Mouse (Mus musculus) hindbrain, postnatal 0 days (tissue): ENCODE data around the gene Ccnb1ip1. TPM values are rescaled to one million over a fixed set of nuclear protein-coding genes. Genes with fewer than 3 reads are reported as not detected.

Source experiments
- ATAC-seq: fragments of 200-750 bp; cut with Nextera tagmentation; 2 replicates; pipeline ENCODE4 v1.8.0; 2017; ENCODE audit warnings: mild to moderate bottlenecking, moderate TSS enrichment, moderate library complexity
- DNase-seq: peaks from one replicate; pipeline ENCODE4 v3.0.0-alpha.2; 2015; ENCODE audit warnings: low spot score
- H3K27ac ChIP-seq: fragments of 300-500 bp; sonication (generic); 2 replicates; pipeline ENCODE4 v1.5.1; 2014; ENCODE audit warnings: mild to moderate bottlenecking
- H3K27me3 ChIP-seq: fragments of 300-500 bp; sonication (generic); 2 replicates; pipeline ENCODE4 v1.6.1; 2014; ENCODE audit warnings: low read length, mixed read lengths; ENCODE audit not compliant: insufficient read depth
- H3K36me3 ChIP-seq: fragments of 300-500 bp; sonication (generic); 2 replicates; pipeline ENCODE4 v1.6.1; 2014; ENCODE audit warnings: low read length, mixed read lengths; ENCODE audit not compliant: insufficient read depth
- H3K4me1 ChIP-seq: fragments of 300-500 bp; sonication (generic); 2 replicates; pipeline ENCODE4 v1.6.1; 2014; ENCODE audit warnings: antibody characterized with exemption, low read length, mixed read lengths; ENCODE audit not compliant: insufficient read depth
- H3K4me2 ChIP-seq: fragments of 300-500 bp; sonication (generic); 2 replicates; pipeline ENCODE4 v1.6.1; 2014; ENCODE audit warnings: low read depth, mild to moderate bottlenecking, low read length, moderate library complexity, mixed read lengths
- H3K4me3 ChIP-seq: fragments of 300-500 bp; sonication (generic); 2 replicates; pipeline ENCODE4 v1.5.1; 2014; ENCODE audit warnings: low read length
- H3K9ac ChIP-seq: fragments of 300-500 bp; sonication (generic); replicated peaks from 2 replicates; pipeline ENCODE4 v1.6.1; 2014; ENCODE audit warnings: mild to moderate bottlenecking, low read length, moderate library complexity, mixed read lengths
- H3K9me3 ChIP-seq: fragments of 300-500 bp; sonication (generic); 2 replicates; pipeline ENCODE4 v1.6.1; 2016; ENCODE audit warnings: low read length, mixed read lengths
- CTCF ChIP-seq: IDR thresholded peaks from 2 replicates; pipeline ENCODE4 v1.5.1; 2016; ENCODE audit warnings: antibody characterized with exemption, control low read depth, low read depth
- WGBS: fragments of 180-500 bp; shearing (Covaris S2); extraction: QIAGEN DNeasy Blood & Tissue Kit; methylation state at CpG from one replicate; pipeline ENCODE4 v1.1.7; 2014; 5-methylcytosine and 5-hydroxymethylcytosine counted together
- polyA plus RNA-seq: library from polyadenylated mRNA; unstranded; fragments of >200 nt; fragmentation: Nextera tagmentation; extraction: Ambion mirVana; gene quantifications from 2 replicates; pipeline ENCODE4 v1.2.1, GENCODE M21; 2015
- total RNA-seq: library from RNA; depleted of rRNA; stranded (reverse); fragments of >200 nt; gene quantifications from 2 replicates; pipeline ENCODE4 v1.2.3, GENCODE M21; 2014

Gene Ccnb1ip1
- total and polyA plus RNA-seq, 2 experiments from 2014 or later, result 0.09 TPM; not detected in 1

DNA sequence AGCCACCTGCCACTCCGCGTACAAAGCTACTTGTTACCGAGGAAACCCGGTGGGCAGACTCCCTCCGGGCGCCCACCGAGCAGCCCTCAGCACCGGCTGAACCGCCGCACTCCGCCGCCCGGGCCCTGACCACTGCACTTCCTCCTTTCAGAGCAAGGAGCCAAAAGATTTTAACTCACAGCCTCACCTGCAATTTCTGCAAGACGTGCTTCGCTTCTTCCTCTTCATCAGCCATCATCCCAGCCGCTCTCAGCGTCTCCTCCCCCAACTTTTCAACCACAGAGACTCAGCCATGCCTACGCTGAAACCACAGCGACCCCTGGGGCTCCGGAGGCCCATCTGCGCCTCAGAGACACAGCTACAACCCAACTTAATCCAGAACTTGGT, 22.3 kb downstream of the Ccnb1ip1 start, which contains the start of gene Ttc5:
Gene Ttc5, minus strand, starts transcription at position 269 of the 387 bp plus-strand sequence.
- peak within 1 kb of the TSS; percentile 88; the same call in 1 of the 2 replicates for H3K27ac ChIP-seq
- H3K4me1 ChIP-seq, result 0 out of 2 replicates have a peak, but pooled peaks cover 6% of the 10 kb centered on the region
- H3K36me3 ChIP-seq, result 0 out of 2 replicates have a peak, but pooled peaks cover 11% of the 10 kb centered on the region
- DNase-seq, result peak; percentile 93
- peak within 1 kb of the TSS; percentile 75 for H3K9ac ChIP-seq
- WGBS, result under 1% methylated on average over 21 of the region's 21 CpGs
- H3K27me3 ChIP-seq, result no peaks in the 10 kb centered on the region
- H3K4me3 ChIP-seq, result peak within 1 kb of the TSS; percentile 81
- no peaks in the 10 kb centered on the region for H3K9me3 ChIP-seq
- H3K4me2 ChIP-seq, result peak within 1 kb of the TSS; percentile 65
- TF ChIP-seq CTCF, result peak; percentile 94
- ATAC-seq, result peak; percentile 98

GRCm38 (mm10) chr14:50784391-50785250, 22.9 kb downstream of the Ccnb1ip1 start:
- no peaks in the 10 kb centered on the region for H3K9me3 ChIP-seq
- H3K27me3 ChIP-seq, result no peaks in the 10 kb centered on the region
- 0 out of 2 replicates have a peak, but pooled peaks cover 11% of the 10 kb centered on the region for H3K36me3 ChIP-seq
- ATAC-seq (no peak), DNase-seq (peak; percentile 27)
- 0 out of 2 replicates have a peak, but pooled peaks cover 6% of the 10 kb centered on the region for H3K4me1 ChIP-seq
- 19% methylated on average over 16 of the region's 16 CpGs for WGBS
- no peak for TF ChIP-seq CTCF
- peak overlapping the region; percentile 81 for H3K4me3 ChIP-seq
- H3K27ac ChIP-seq, result peak overlapping the region; percentile 88; the same call in 1 of the 2 replicates
- peak overlapping the region; percentile 75 for H3K9ac ChIP-seq
- peak overlapping the region; percentile 65 for H3K4me2 ChIP-seq

DNA sequence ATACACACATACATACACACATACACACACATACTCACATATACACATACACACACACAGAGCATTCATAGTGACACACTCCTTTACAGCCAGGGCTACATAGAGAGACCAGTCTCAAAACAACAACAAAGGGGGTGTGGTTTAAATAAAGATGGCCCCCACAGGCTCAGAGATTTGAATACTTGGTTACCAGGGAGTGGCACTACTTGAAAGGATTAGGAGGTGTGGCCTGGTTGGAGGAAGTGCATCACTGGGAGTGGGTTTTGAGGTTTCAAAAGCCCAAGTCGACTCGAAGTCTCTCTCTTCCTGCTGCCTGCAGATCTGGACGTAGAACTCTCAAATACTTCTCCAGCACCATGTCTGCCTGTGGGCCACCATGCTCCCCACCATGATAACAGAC, 25.4 kb downstream of the Ccnb1ip1 start:
- no peak for ATAC-seq
- Histone ChIP-seq H3K36me3 (peaks cover 18% of the 10 kb centered on the region), H3K4me1 (0 out of 2 replicates have a peak, but pooled peaks cover 6% of the 10 kb centered on the region), H3K4me2 (no peak overlapping the region), H3K9ac (no peak overlapping the region), H3K9me3 (no peaks in the 10 kb centered on the region), H3K27ac (no peak overlapping the region), H3K27me3 (no peaks in the 10 kb centered on the region), H3K4me3 (no peak overlapping the region)
- WGBS, result 98% methylated on average over 3 of the region's 3 CpGs
- DNase-seq, result no peak
- no peak for TF ChIP-seq CTCF

GRCm38 (mm10) chr14:50771342-50771741, 36.2 kb downstream of the Ccnb1ip1 start:
- no peak overlapping the region for H3K9ac ChIP-seq
- H3K4me2 ChIP-seq, result no peak overlapping the region
- no peak overlapping the region for H3K27ac ChIP-seq
- H3K9me3 ChIP-seq, result no peaks in the 10 kb centered on the region
- H3K4me1 ChIP-seq, result no peaks in the 10 kb centered on the region
- ATAC-seq, result no peak
- no peaks in the 10 kb centered on the region for H3K27me3 ChIP-seq
- no peak for DNase-seq
- no peak overlapping the region for H3K4me3 ChIP-seq
- 89% methylated on average over 2 of the region's 2 CpGs for WGBS
- peaks cover 74% of the 10 kb centered on the region for H3K36me3 ChIP-seq
- peak; percentile 48 for TF ChIP-seq CTCF

DNA sequence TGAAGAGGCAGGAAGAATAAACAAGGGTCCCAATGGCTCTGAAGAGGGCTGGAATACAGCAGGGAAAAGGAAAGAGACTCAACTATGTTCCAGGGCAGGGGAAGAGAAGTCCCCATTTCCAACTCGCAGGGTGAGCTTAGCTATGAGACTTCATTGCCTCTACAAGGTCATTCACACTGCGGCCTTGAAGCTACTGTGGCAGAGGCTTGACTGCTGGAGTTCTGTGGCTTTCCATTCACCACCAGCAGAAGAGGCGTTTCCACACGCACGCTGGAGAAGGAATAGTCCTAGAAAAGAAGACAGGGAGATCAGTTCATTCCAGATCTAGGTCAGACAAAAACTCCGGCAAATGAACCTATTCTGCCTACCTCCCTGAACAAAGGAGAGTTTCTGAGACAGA, 41.8 kb downstream of the Ccnb1ip1 start:
- no peak overlapping the region for H3K27ac ChIP-seq
- DNase-seq, result no peak
- no peaks in the 10 kb centered on the region for H3K4me1 ChIP-seq
- no peak overlapping the region for H3K4me2 ChIP-seq
- no peak overlapping the region for H3K9ac ChIP-seq
- H3K36me3 ChIP-seq, result peaks cover 39% of the 10 kb centered on the region
- ATAC-seq, result no peak
- no peak for TF ChIP-seq CTCF
- WGBS, result 93% methylated on average over 6 of the region's 6 CpGs
- no peak overlapping the region for H3K4me3 ChIP-seq
- H3K9me3 ChIP-seq, result no peaks in the 10 kb centered on the region
- no peaks in the 10 kb centered on the region for H3K27me3 ChIP-seq

- peak; percentile 1 for DNase-seq
- H3K9ac ChIP-seq, result no peak overlapping the region
- no peak for ATAC-seq
- no peak overlapping the region for H3K27ac ChIP-seq
- no peaks in the 10 kb centered on the region for H3K27me3 ChIP-seq
- WGBS, result 55% methylated on average over 5 of the region's 5 CpGs
- no peaks in the 10 kb centered on the region for H3K4me1 ChIP-seq
- no peaks in the 10 kb centered on the region for H3K9me3 ChIP-seq
- no peak overlapping the region for H3K4me3 ChIP-seq
- no peak overlapping the region for H3K4me2 ChIP-seq
- TF ChIP-seq CTCF, result no peak
- no peaks in the 10 kb centered on the region; the same call in 1 of the 2 replicates for H3K36me3 ChIP-seq
Observed at GRCm38 (mm10) chr14:50758416-50759085, 49.0 kb downstream of the Ccnb1ip1 start.
